Mouse (Mus musculus) hindbrain, embryonic 11.5 days (tissue): Measurements from ENCODE around the gene Ccdc130. TPM values are rescaled to one million over a fixed set of nuclear protein-coding genes. Genes with fewer than 3 reads are reported as not detected.

Source experiments
- ATAC-seq: fragments of 200-750 bp; cut with Nextera tagmentation; 2 replicates; pipeline ENCODE4 v1.8.0; 2017; ENCODE audit warnings: mild to moderate bottlenecking, moderate TSS enrichment, moderate library complexity; ENCODE audit not compliant: low FRiP score
- DNase-seq: peaks from one replicate; pipeline ENCODE4 v3.0.0-alpha.2; 2015; ENCODE audit warnings: low spot score
- H3K27ac ChIP-seq: fragments of 300-500 bp; sonication (generic); 2 replicates; pipeline ENCODE4 v1.5.1; 2014; ENCODE audit warnings: mild to moderate bottlenecking, low read depth, low read length
- H3K27me3 ChIP-seq: fragments of 300-500 bp; sonication (generic); 2 replicates; pipeline ENCODE4 v1.6.1; 2014; ENCODE audit warnings: mild to moderate bottlenecking, low read length, moderate library complexity, mixed read lengths; ENCODE audit not compliant: control insufficient read depth, insufficient read depth
- H3K36me3 ChIP-seq: fragments of 300-500 bp; sonication (generic); 2 replicates; pipeline ENCODE4 v1.6.1; 2014; ENCODE audit warnings: mild to moderate bottlenecking, low read length, moderate library complexity, mixed read lengths; ENCODE audit not compliant: control insufficient read depth, insufficient read depth
- H3K4me1 ChIP-seq: fragments of 300-500 bp; sonication (generic); replicated peaks from 2 replicates; pipeline ENCODE4 v1.6.1; 2014; ENCODE audit warnings: low read length, mixed read lengths; ENCODE audit not compliant: control insufficient read depth, insufficient read depth
- H3K4me2 ChIP-seq: fragments of 300-500 bp; sonication (generic); replicated peaks from 2 replicates; pipeline ENCODE4 v1.6.1; 2014; ENCODE audit warnings: mild to moderate bottlenecking, low read depth, low read length
- H3K4me3 ChIP-seq: fragments of 300-500 bp; sonication (generic); 2 replicates; pipeline ENCODE4 v1.5.1; 2014; ENCODE audit warnings: low read depth, low read length
- H3K9ac ChIP-seq: fragments of 300-500 bp; sonication (generic); 2 replicates; pipeline ENCODE4 v1.6.1; 2014; ENCODE audit warnings: low read depth, low read length
- H3K9me3 ChIP-seq: fragments of 300-500 bp; sonication (generic); 2 replicates; pipeline ENCODE4 v1.6.1; 2016; ENCODE audit warnings: low read length; ENCODE audit not compliant: control insufficient read depth
- WGBS: fragments of 180-500 bp; shearing (Covaris S2); extraction: QIAGEN DNeasy Blood & Tissue Kit; methylation state at CpG from one replicate; pipeline ENCODE4 v1.1.7; 2014; 5-methylcytosine and 5-hydroxymethylcytosine counted together
- microRNA counts: library from miRNA; unstranded; fragments of <30 nt; microRNA quantifications from one replicate; lab custom pipeline; 2015
- polyA plus RNA-seq: library from polyadenylated mRNA; unstranded; fragments of >200 nt; fragmentation: Nextera tagmentation; extraction: Ambion mirVana; gene quantifications from 2 replicates; pipeline ENCODE4 v1.2.1, GENCODE M21; 2014

Ccdc130 gene
- polyA plus RNA-seq, 1 experiment from 2014 or later, result 21.3 TPM

- Histone ChIP-seq H3K9me3 (no peaks in the 10 kb centered on the region), H3K9ac (no peak overlapping the region), H3K27ac (no peak overlapping the region), H3K4me3 (no peak overlapping the region), H3K36me3 (peaks cover 19% of the 10 kb centered on the region), H3K27me3 (no peaks in the 10 kb centered on the region), H3K4me2 (no peak overlapping the region), H3K4me1 (no peaks in the 10 kb centered on the region; the same call in 1 of the 2 replicates)
- no peak for ATAC-seq
- DNase-seq, result no peak
- 94% methylated on average over 31 of the region's 31 CpGs for WGBS
These were observed 58.2 kb downstream of the Ccdc130 start for GRCm38 (mm10) chr8:84211881-84212563.

GRCm38 (mm10) chr8:84211202-84211601, 59.0 kb downstream of the Ccdc130 start:
- WGBS, result 92% methylated on average over 3 of the region's 3 CpGs
- H3K27me3 ChIP-seq, result no peaks in the 10 kb centered on the region
- H3K4me1 ChIP-seq, result no peaks in the 10 kb centered on the region; the same call in 1 of the 2 replicates
- peaks cover 18% of the 10 kb centered on the region for H3K36me3 ChIP-seq
- no peak overlapping the region for H3K27ac ChIP-seq
- no peak overlapping the region for H3K9ac ChIP-seq
- no peak overlapping the region for H3K4me3 ChIP-seq
- ATAC-seq, result no peak
- no peaks in the 10 kb centered on the region for H3K9me3 ChIP-seq
- no peak for DNase-seq
- no peak overlapping the region for H3K4me2 ChIP-seq

- no peaks in the 10 kb centered on the region; the same call in 1 of the 2 replicates for H3K4me1 ChIP-seq
These were observed 59.9 kb downstream of the Ccdc130 start for GRCm38 (mm10) chr8:84210167-84210791.

GRCm38 (mm10) chr8:84208381-84209380, 61.5 kb downstream of the Ccdc130 start:
- DNase-seq (no peak), ATAC-seq (no peak)
- no peak overlapping the region for H3K9ac ChIP-seq
- H3K4me1 ChIP-seq, result peaks cover 2% of the 10 kb centered on the region; the same call in 1 of the 2 replicates
- H3K9me3 ChIP-seq, result no peaks in the 10 kb centered on the region
- H3K4me3 ChIP-seq, result no peak overlapping the region
- peaks cover 15% of the 10 kb centered on the region for H3K36me3 ChIP-seq
- no peak overlapping the region for H3K4me2 ChIP-seq
- 56% methylated on average over 17 of the region's 17 CpGs for WGBS
- no peak overlapping the region for H3K27ac ChIP-seq
- no peaks in the 10 kb centered on the region for H3K27me3 ChIP-seq

More at GRCm38 (mm10) chr8:84210167-84210791, 59.9 kb downstream of the Ccdc130 start:
- Histone ChIP-seq H3K27me3 (no peaks in the 10 kb centered on the region), H3K9ac (no peak overlapping the region), H3K36me3 (peaks cover 18% of the 10 kb centered on the region), H3K9me3 (no peaks in the 10 kb centered on the region), H3K4me3 (no peak overlapping the region), H3K27ac (no peak overlapping the region), H3K4me2 (no peak overlapping the region)
- WGBS, result 57% methylated on average over 34 of the region's 34 CpGs
- peak; percentile 62 for ATAC-seq
- peak; percentile 89 for DNase-seq

- Histone ChIP-seq H3K27me3 (no peaks in the 10 kb centered on the region), H3K9ac (no peak overlapping the region), H3K4me1 (peaks cover 3% of the 10 kb centered on the region; the same call in 1 of the 2 replicates), H3K36me3 (peaks cover 13% of the 10 kb centered on the region), H3K27ac (no peak overlapping the region; the same call in 1 of the 2 replicates), H3K4me2 (no peak overlapping the region), H3K9me3 (no peaks in the 10 kb centered on the region), H3K4me3 (no peak overlapping the region)
- WGBS, result 70% methylated on average over 7 of the region's 7 CpGs
- no peak for DNase-seq
- no peak for ATAC-seq
These were observed 62.4 kb downstream of the Ccdc130 start for GRCm38 (mm10) chr8:84207811-84208210.

MicroRNAs encoded within 50 kb of the gene (microRNA counts, 519-probe panel; counts per million panel counts)
- microRNA mmu-miR-23a (lab: Ali Mortazavi, UCI) (4,319 counts per million, percentile 45 among the panel's probes with 10 or more counts), microRNA mmu-miR-27a (lab: Ali Mortazavi, UCI) (5,290 counts per million, percentile 75 among the panel's probes with 10 or more counts)

Other genes starting within 250 kb of the Ccdc130 start
- 3.3 and 3.5 TPM in 2 replicates for gene Palm3, start 248.9 kb downstream of the Ccdc130 start, polyA plus RNA-seq
- not detected in 2 replicates for gene Il27ra, start 227.8 kb downstream of the Ccdc130 start, polyA plus RNA-seq
- gene Rln3, start 225.4 kb downstream of the Ccdc130 start, polyA plus RNA-seq, result 0.48 TPM in 1 of 2 replicates, not detected in the other
- 2.0 and 2.2 TPM in 2 replicates for gene Gm10643, start 205.2 kb downstream of the Ccdc130 start, polyA plus RNA-seq
- gene Rfx1, start 203.5 kb downstream of the Ccdc130 start, polyA plus RNA-seq, result 5.5 and 8.8 TPM in 2 replicates
- 12.5 and 12.8 TPM in 2 replicates for gene Dcaf15, start 165.6 kb downstream of the Ccdc130 start, polyA plus RNA-seq
- 0.17 and 0.23 TPM in 2 replicates for gene Podnl1, start 144.4 kb downstream of the Ccdc130 start, polyA plus RNA-seq
- gene Cc2d1a, start 122.4 kb downstream of the Ccdc130 start, polyA plus RNA-seq, result 8.5 and 8.8 TPM in 2 replicates
- 0.57 and 0.88 TPM in 2 replicates for gene 4930432K21Rik, start 122.4 kb downstream of the Ccdc130 start, polyA plus RNA-seq
- gene Nanos3, start 85.2 kb downstream of the Ccdc130 start, polyA plus RNA-seq, result 4.5 and 5.6 TPM in 2 replicates
- 22.5 and 26.1 TPM in 2 replicates for gene Zswim4, start 33.3 kb downstream of the Ccdc130 start, polyA plus RNA-seq
- 298 and 313 TPM in 2 replicates for gene D8Ertd738e, start 20.7 kb downstream of the Ccdc130 start, polyA plus RNA-seq
- gene Mri1, start 13.1 kb downstream of the Ccdc130 start, polyA plus RNA-seq, result 49.8 and 51.2 TPM in 2 replicates
- 5.2 and 10.4 TPM in 2 replicates for gene Cacna1a, start 118.1 kb upstream of the Ccdc130 start, polyA plus RNA-seq